Mouse (Mus musculus): Measurements from ENCODE around the gene Lrrc4.

DNA sequence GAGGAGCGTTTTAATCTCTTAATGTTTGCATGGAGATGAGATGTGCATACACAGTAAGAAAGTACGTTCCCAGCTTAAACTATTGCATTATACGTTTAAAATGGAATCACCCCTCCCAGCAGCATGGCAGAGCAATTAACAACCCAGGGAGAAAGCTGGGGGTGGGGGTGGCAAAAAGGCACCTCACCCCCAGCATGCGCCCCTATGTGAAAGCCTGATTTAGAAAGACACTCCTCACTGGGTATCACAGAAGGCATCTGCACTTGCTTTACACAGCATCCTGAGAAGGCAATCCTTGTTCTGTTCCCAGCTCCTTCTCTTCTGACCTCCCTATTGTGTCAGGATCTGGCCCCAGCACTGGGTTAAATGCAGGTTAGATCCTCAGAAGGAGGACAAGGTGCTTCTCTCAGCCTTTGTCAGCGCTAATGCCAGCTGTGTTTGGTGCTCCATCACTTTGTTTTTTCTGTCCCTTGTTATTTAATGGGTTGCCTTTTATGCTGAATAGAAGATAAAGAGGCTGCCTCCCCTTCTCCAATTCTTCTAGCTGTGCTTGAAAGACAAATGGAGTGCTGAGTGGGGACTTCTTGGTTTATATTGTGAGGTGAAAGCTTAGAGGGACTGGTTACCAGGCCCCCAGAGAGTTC lies 69.3 kb downstream of the Lrrc4 start:
- no peak for TF ChIP-seq POLR2A (IDR thresholded peaks at IDR 0.05; ENCODE audit: extremely low read depth, insufficient read depth, low read length)
- TF ChIP-seq CTCF (IDR thresholded peaks at IDR 0.05; ENCODE audit: extremely low read depth, insufficient read depth, low read length) = no peak

Data from cortical plate, adult 2 months (tissue).